Mouse (Mus musculus) bone marrow macrophage, adult 2 months (primary cell): Measurements from ENCODE around the gene Arid5b.

Source experiments
- CTCF ChIP-seq: IDR thresholded peaks from 2 replicates; pipeline ENCODE4 v1.5.1; 2012; ENCODE audit warnings: low read depth, mild to moderate bottlenecking, low read length, moderate library complexity
- POLR2A ChIP-seq: IDR thresholded peaks from 2 replicates; pipeline ENCODE4 v1.6.1; 2012; ENCODE audit warnings: mild to moderate bottlenecking, low read depth, low read length, borderline replicate concordance

DNA sequence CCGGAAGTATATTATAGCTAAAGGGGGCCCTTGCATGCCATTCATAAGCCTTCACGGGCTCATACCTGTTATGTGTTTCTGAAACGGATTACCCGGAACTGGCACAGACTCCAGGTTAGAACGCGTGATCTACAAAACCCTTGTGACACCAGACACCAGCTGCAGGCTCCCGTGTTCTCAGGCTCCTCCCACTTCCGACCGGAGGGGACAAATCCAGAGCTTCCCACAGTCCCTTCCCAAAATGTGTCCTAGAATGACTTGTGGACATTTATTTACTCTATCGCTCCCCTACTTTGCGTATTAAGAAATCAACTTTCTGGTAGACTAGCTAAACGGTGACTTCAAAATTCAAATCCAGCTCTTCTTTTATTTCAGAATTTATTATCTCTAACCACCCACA is 204.2 kb downstream of the Arid5b start:
- no peak for TF ChIP-seq CTCF
- TF ChIP-seq POLR2A = no peak
